Mouse (Mus musculus): ENCODE results near the gene Fli1.

DNA sequence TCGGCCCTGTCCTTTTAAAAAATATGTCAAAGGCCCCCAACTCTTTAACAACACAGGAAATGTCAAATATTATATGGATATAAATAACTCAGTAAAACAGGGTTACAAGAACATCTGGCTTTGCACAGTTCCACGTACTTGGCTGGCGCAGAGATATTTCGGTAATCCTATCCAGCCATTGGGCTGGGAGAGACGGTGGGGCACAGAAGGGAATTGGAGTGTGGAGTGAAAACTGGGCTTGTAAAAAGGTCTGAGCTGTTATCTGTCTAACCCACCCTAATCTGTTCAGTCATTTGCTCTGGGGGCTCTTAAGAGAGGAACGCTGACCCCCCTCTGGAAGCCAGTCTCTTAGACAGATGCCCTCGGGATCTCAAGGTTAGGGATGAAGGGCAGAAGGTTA is 24.9 kb upstream of the Fli1 start:
- no peak for TF ChIP-seq POLR2A (IDR thresholded peaks at IDR 0.05; ENCODE audit: borderline replicate concordance, low read depth, low read length)
- TF ChIP-seq CTCF (IDR thresholded peaks at IDR 0.05; ENCODE audit: low read depth, low read length), result no peak
